Mouse (Mus musculus) hindbrain, embryonic 16.5 days (tissue): ENCODE results near the gene 4932438A13Rik. TPM values are rescaled to one million over a fixed set of nuclear protein-coding genes. Genes with fewer than 3 reads are reported as not detected.

Experiments used
- ATAC-seq: fragments of 200-750 bp; cut with Nextera tagmentation; 2 replicates; pipeline ENCODE4 v1.8.0; 2017; ENCODE audit warnings: moderate TSS enrichment, moderate library complexity
- H3K27ac ChIP-seq: fragments of 300-500 bp; sonication (generic); 2 replicates; pipeline ENCODE4 v1.5.1; 2014; ENCODE audit warnings: low read depth, mild to moderate bottlenecking, control low read depth, low read length, moderate library complexity
- H3K27me3 ChIP-seq: fragments of 300-500 bp; sonication (generic); replicated peaks from 2 replicates; pipeline ENCODE4 v1.6.1; 2014; ENCODE audit warnings: low read length; ENCODE audit not compliant: control insufficient read depth, insufficient read depth
- H3K36me3 ChIP-seq: fragments of 300-500 bp; sonication (generic); 2 replicates; pipeline ENCODE4 v1.6.1; 2014; ENCODE audit warnings: mild to moderate bottlenecking, low read length, moderate library complexity, mixed read lengths; ENCODE audit not compliant: control insufficient read depth, insufficient read depth
- H3K4me1 ChIP-seq: fragments of 300-500 bp; sonication (generic); 2 replicates; pipeline ENCODE4 v1.6.1; 2014; ENCODE audit warnings: low read depth, low read length; ENCODE audit not compliant: control insufficient read depth, insufficient read depth
- H3K4me2 ChIP-seq: fragments of 300-500 bp; sonication (generic); 2 replicates; pipeline ENCODE4 v1.6.1; 2014; ENCODE audit warnings: mild to moderate bottlenecking, low read length, control low read depth, moderate library complexity
- H3K4me3 ChIP-seq: fragments of 300-500 bp; sonication (generic); 2 replicates; pipeline ENCODE4 v1.5.1; 2014; ENCODE audit warnings: mild to moderate bottlenecking, low read length, control low read depth, moderate library complexity
- H3K9ac ChIP-seq: fragments of 300-500 bp; sonication (generic); 2 replicates; pipeline ENCODE4 v1.6.1; 2014; ENCODE audit warnings: low read depth, mild to moderate bottlenecking, control low read depth, low read length, moderate library complexity
- H3K9me3 ChIP-seq: fragments of 300-500 bp; sonication (generic); 2 replicates; pipeline ENCODE4 v1.6.1; 2014; ENCODE audit warnings: mild to moderate bottlenecking, low read length, moderate library complexity; ENCODE audit not compliant: control insufficient read depth
- WGBS: fragments of 180-500 bp; shearing (Covaris S2); extraction: QIAGEN DNeasy Blood & Tissue Kit; methylation state at CpG from one replicate; pipeline ENCODE4 v1.1.7; 2014; 5-methylcytosine and 5-hydroxymethylcytosine counted together
- polyA plus RNA-seq: library from polyadenylated mRNA; unstranded; fragments of >200 nt; fragmentation: Nextera tagmentation; extraction: Ambion mirVana; gene quantifications from 2 replicates; pipeline ENCODE4 v1.2.1, GENCODE M21; 2015

4932438A13Rik gene
- polyA plus RNA-seq, 1 experiment from 2014 or later, result 77.1 TPM

GRCm38 (mm10) chr3:36864466-36864865, 1.6 kb downstream of the 4932438A13Rik start:
- H3K4me1 ChIP-seq, result peaks cover 5% of the 10 kb centered on the region
- H3K27ac ChIP-seq, result no peak overlapping the region
- no peaks in the 10 kb centered on the region for H3K9me3 ChIP-seq
- H3K27me3 ChIP-seq, result no peaks in the 10 kb centered on the region
- H3K9ac ChIP-seq, result no peak overlapping the region
- H3K36me3 ChIP-seq, result 0 out of 2 replicates have a peak, but pooled peaks cover 8% of the 10 kb centered on the region
- no peak overlapping the region for H3K4me2 ChIP-seq
- H3K4me3 ChIP-seq, result no peak overlapping the region
- over 99% methylated on average over 4 of the region's 4 CpGs for WGBS
- no peak for ATAC-seq

GRCm38 (mm10) chr3:36905372-36905771, 42.5 kb downstream of the 4932438A13Rik start:
- H3K27me3 ChIP-seq, result no peaks in the 10 kb centered on the region
- H3K36me3 ChIP-seq, result peaks cover 12% of the 10 kb centered on the region; the same call in 1 of the 2 replicates
- WGBS, result 100% methylated on average over 1 of the region's 3 CpGs
- no peaks in the 10 kb centered on the region for H3K9me3 ChIP-seq
- no peak for ATAC-seq
- H3K4me2 ChIP-seq, result no peak overlapping the region
- H3K4me1 ChIP-seq, result no peaks in the 10 kb centered on the region
- H3K4me3 ChIP-seq, result no peak overlapping the region
- no peak overlapping the region for H3K27ac ChIP-seq
- no peak overlapping the region for H3K9ac ChIP-seq

DNA sequence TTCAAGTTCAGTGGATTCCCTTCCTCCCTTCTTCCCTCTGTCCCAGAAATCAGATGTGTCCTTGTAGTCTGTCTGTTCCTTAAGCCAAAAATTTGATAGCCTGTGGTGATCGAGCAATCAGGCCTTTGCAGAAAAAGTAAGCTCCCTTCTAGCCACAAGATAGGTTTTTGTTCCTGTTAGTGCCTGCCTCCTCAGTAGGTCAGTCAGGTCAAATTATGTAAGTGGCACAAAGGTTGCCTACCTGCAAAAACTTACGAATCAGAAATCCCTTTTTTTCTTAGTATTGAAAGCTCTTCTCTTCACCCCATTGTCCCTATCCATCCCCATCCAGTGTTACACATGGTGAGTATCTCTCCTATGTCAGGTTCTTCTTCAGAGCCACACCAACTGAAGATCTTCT, 54.9 kb downstream of the 4932438A13Rik start:
- ATAC-seq, result no peak
- WGBS, result 92% methylated on average over 2 of the region's 2 CpGs
- no peaks in the 10 kb centered on the region for H3K27me3 ChIP-seq
- H3K4me2 ChIP-seq, result no peak overlapping the region
- H3K9me3 ChIP-seq, result no peaks in the 10 kb centered on the region
- H3K4me1 ChIP-seq, result no peaks in the 10 kb centered on the region
- peaks cover 8% of the 10 kb centered on the region for H3K36me3 ChIP-seq
- H3K27ac ChIP-seq, result no peak overlapping the region
- no peak overlapping the region for H3K4me3 ChIP-seq
- no peak overlapping the region for H3K9ac ChIP-seq

DNA sequence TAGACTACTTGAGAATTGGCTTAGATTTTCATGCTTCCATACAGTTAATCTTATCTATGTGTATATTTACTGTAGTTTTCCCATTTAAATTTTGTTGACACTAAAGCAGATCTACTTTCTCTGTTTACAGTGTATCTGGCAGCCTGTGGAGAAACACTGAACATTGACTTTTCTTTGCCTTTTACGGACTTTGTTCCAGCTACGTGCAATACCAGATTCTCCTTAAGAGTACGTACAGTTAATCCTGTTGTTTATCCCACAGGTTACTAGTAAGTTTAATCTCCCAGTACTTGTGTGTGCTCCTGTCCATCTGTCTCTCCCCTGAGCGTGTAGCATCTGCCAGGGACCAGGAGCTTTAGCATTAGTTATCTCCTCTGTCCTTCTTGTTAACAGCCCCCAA, 55.4 kb downstream of the 4932438A13Rik start:
- H3K27ac ChIP-seq, result no peak overlapping the region
- no peak overlapping the region for H3K9ac ChIP-seq
- H3K27me3 ChIP-seq, result no peaks in the 10 kb centered on the region
- no peaks in the 10 kb centered on the region for H3K9me3 ChIP-seq
- WGBS, result 98% methylated on average over 4 of the region's 4 CpGs
- H3K4me1 ChIP-seq, result no peaks in the 10 kb centered on the region
- no peak for ATAC-seq
- H3K4me2 ChIP-seq, result no peak overlapping the region
- peaks cover 8% of the 10 kb centered on the region for H3K36me3 ChIP-seq
- no peak overlapping the region for H3K4me3 ChIP-seq

GRCm38 (mm10) chr3:36941572-36941971, 78.7 kb downstream of the 4932438A13Rik start:
- H3K9ac ChIP-seq, result no peak overlapping the region
- H3K27ac ChIP-seq, result no peak overlapping the region
- no peaks in the 10 kb centered on the region for H3K27me3 ChIP-seq
- WGBS, result 17% methylated on average over 5 of the region's 5 CpGs
- H3K9me3 ChIP-seq, result no peaks in the 10 kb centered on the region
- no peak overlapping the region for H3K4me2 ChIP-seq
- H3K4me3 ChIP-seq, result no peak overlapping the region
- ATAC-seq, result no peak
- peaks cover 11% of the 10 kb centered on the region for H3K36me3 ChIP-seq
- H3K4me1 ChIP-seq, result no peaks in the 10 kb centered on the region

DNA sequence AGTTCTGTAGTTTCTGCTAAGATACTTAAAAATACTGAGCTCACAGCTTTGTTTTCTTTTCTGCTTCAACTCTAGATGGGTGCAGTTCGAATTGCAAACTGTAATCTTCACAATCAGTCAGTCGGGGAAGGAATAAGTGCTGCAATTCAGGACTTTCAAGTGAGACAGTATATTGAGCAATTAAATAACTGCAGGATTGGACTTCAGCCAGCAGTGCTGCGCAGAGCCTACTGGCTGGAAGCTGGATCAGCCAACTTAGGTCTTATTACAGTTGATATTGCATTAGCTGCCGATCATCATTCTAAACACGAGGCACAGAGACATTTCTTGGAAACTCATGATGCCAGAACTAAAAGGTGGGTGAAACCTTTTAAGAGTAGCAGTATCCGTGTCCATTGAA, 79.2 kb downstream of the 4932438A13Rik start:
- no peak overlapping the region for H3K27ac ChIP-seq
- no peak overlapping the region for H3K4me3 ChIP-seq
- H3K9ac ChIP-seq, result no peak overlapping the region
- H3K27me3 ChIP-seq, result no peaks in the 10 kb centered on the region
- no peak for ATAC-seq
- H3K4me1 ChIP-seq, result no peaks in the 10 kb centered on the region
- H3K4me2 ChIP-seq, result no peak overlapping the region
- WGBS, result 74% methylated on average over 6 of the region's 6 CpGs
- H3K36me3 ChIP-seq, result peaks cover 11% of the 10 kb centered on the region
- H3K9me3 ChIP-seq, result no peaks in the 10 kb centered on the region

- ATAC-seq, result no peak
- Histone ChIP-seq H3K4me2 (no peak overlapping the region), H3K9me3 (no peaks in the 10 kb centered on the region), H3K27me3 (no peaks in the 10 kb centered on the region), H3K27ac (no peak overlapping the region), H3K4me3 (no peak overlapping the region), H3K9ac (no peak overlapping the region), H3K36me3 (peaks cover 20% of the 10 kb centered on the region), H3K4me1 (no peaks in the 10 kb centered on the region)
These were observed 80.8 kb downstream of the 4932438A13Rik start for GRCm38 (mm10) chr3:36943706-36944105.

- 90% methylated on average over 2 of the region's 2 CpGs for WGBS
- Histone ChIP-seq H3K36me3 (peaks cover 28% of the 10 kb centered on the region), H3K27me3 (no peaks in the 10 kb centered on the region), H3K9me3 (no peaks in the 10 kb centered on the region), H3K4me1 (no peaks in the 10 kb centered on the region), H3K9ac (no peak overlapping the region), H3K4me3 (no peak overlapping the region), H3K27ac (no peak overlapping the region), H3K4me2 (no peak overlapping the region)
- ATAC-seq, result no peak
These were observed 175.1 kb downstream of the 4932438A13Rik start for GRCm38 (mm10) chr3:37037979-37038378.

- Histone ChIP-seq H3K27me3 (no peaks in the 10 kb centered on the region), H3K9me3 (no peaks in the 10 kb centered on the region), H3K9ac (no peak overlapping the region), H3K4me2 (no peak overlapping the region), H3K36me3 (peaks cover 31% of the 10 kb centered on the region), H3K4me3 (no peak overlapping the region), H3K4me1 (no peaks in the 10 kb centered on the region), H3K27ac (no peak overlapping the region)
- ATAC-seq, result no peak
These were observed 176.9 kb downstream of the 4932438A13Rik start for GRCm38 (mm10) chr3:37039811-37040210.

GRCm38 (mm10) chr3:37051491-37051890, 188.6 kb downstream of the 4932438A13Rik start:
- Histone ChIP-seq H3K9ac (no peak overlapping the region), H3K4me3 (no peak overlapping the region), H3K9me3 (no peaks in the 10 kb centered on the region), H3K27ac (no peak overlapping the region), H3K36me3 (peaks cover 28% of the 10 kb centered on the region), H3K4me1 (no peaks in the 10 kb centered on the region), H3K27me3 (no peaks in the 10 kb centered on the region), H3K4me2 (no peak overlapping the region)
- 97% methylated on average over 1 of the region's 1 CpGs for WGBS
- no peak for ATAC-seq
